Mouse (Mus musculus): ENCODE results near the gene Gck. TPM values are rescaled to one million over a fixed set of nuclear protein-coding genes. Genes with fewer than 3 reads are reported as not detected.

Gene Gck
- polyA plus RNA-seq (2015; fragmentation: Nextera tagmentation; extraction: Ambion mirVana) = 3.4 and 4.2 TPM in 2 replicates

DNA sequence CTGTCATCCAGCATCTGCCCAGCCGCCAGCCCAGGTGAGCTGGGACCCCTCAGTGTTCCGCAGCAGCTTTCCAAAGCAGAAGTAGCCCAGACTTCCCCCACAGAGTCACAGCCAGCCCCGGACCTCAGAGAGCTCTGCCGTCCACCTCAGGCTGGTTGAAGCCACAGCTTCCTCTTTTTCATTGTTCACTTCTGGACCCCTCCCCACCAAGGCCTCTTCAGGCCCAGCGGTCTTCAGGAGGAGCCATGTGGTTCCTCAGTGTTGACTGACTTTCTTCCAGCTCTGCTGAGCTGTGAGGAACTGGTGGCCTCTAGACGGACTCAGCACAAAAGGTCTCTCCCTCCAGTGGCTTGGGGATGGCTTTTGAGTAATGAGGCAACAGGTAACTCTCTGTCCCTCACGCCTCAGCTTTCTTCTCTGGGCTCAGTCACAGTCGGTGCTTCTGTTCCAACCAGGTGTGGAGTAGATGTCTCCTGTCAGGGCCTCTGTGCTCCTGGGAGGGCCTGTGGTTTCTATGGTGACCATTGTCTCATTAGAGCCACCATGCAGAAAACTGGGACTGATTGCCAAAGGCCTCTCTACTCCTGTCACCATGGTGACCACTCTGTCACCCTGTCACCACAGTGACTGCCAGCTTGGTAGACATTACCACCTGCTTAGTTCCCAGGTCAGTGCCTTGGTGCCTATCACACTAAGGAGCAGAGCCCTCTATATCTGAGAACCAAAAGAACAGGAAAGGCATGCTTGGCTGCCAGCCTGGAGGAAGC lies at the start of gene Gck:
TSS of gene Gck (minus strand) at position 496 of the 767 bp plus-strand sequence.
- Histone ChIP-seq H3K27me3 (replicated peaks) (no peaks in the 10 kb centered on the region), H3K27ac (replicated peaks) (no peak within 1 kb of the TSS), H3K4me2 (no peak within 1 kb of the TSS), H3K4me3 (replicated peaks) (no peak within 1 kb of the TSS), H3K36me3 (no peaks in the 10 kb centered on the region), H3K4me1 (peaks cover 5% of the 10 kb centered on the region), H3K9me3 (replicated peaks) (no peaks in the 10 kb centered on the region), H3K9ac (replicated peaks) (no peak within 1 kb of the TSS)
- ATAC-seq (ENCODE audit: low FRiP score) = no peak
- 59% methylated on average over 8 of the region's 8 CpGs for WGBS

DNA sequence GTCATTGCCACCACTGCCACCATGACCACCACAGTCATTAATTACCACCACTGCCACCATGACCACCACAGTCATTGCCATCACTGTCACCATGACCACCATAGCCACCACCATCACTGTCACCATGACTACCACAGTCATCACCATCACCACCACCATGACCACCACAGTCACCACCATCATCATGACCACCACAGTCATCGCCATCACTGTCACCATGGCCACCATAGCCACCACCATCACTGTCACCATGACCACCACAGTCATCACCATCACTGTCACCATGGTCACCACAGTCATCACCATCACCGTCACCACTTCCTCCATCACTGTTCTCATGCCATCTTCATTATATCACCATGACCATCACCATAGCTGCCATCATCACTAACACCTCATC lies 48.6 kb upstream of the Gck start:
- Histone ChIP-seq H3K4me3 (replicated peaks) (no peak overlapping the region), H3K9ac (replicated peaks) (no peak overlapping the region), H3K27me3 (replicated peaks) (no peaks in the 10 kb centered on the region), H3K4me1 (peaks cover 18% of the 10 kb centered on the region), H3K27ac (replicated peaks) (no peak overlapping the region), H3K36me3 (peaks cover 6% of the 10 kb centered on the region; the same call in 1 of the 2 replicates), H3K4me2 (no peak overlapping the region), H3K9me3 (replicated peaks) (no peaks in the 10 kb centered on the region)
- no peak for ATAC-seq (ENCODE audit: low FRiP score)
- WGBS = 92% methylated on average over 2 of the region's 2 CpGs

DNA sequence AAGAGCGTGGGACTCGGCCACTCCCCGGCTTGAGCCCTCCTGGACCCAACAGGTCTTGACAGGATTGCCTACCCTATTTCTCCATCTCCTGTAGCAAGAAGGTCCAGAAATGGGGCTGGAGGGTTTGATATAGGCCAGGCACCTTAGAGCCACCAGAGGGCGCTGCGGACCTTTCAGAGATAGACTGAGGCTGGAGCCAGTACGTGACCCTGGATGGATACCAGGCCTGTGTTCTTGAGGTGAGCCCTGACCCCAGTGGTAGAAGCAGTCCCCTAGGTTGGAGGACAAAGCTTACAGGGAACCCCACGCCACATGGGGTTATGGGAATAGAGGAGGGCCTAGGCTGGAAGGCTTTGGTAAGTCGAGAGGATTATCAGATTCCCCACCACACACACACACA lies 46.1 kb upstream of the Gck start:
- ATAC-seq (ENCODE audit: low FRiP score) = no peak
- Histone ChIP-seq H3K4me3 (replicated peaks) (no peak overlapping the region), H3K27me3 (replicated peaks) (no peaks in the 10 kb centered on the region), H3K36me3 (peaks cover 17% of the 10 kb centered on the region), H3K9ac (replicated peaks) (no peak overlapping the region), H3K4me1 (peaks cover 14% of the 10 kb centered on the region), H3K27ac (replicated peaks) (no peak overlapping the region), H3K4me2 (no peak overlapping the region), H3K9me3 (replicated peaks) (no peaks in the 10 kb centered on the region)
- 17% methylated on average over 8 of the region's 8 CpGs for WGBS

DNA sequence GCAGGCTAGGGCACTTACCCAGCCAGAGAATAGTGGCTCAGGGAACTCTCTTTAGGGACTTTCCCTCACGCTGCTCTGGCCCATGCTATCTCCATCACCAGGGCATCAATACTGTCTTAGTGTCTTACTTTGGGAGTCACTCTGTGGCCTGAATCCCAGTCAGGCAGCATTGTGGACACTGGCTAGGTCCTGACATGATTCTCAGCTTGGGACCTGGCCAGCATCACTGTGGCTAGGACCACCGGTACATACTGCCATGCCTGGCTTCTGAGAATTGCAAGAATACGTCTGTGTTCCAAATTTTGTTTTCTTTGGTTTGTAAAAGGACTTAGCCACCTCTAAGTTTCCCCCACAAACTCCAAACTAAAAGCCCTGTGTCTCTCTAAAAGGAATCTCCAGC lies 45.0 kb upstream of the Gck start:
- 83% methylated on average over 3 of the region's 3 CpGs for WGBS
- Histone ChIP-seq H3K27ac (replicated peaks) (no peak overlapping the region), H3K4me3 (replicated peaks) (no peak overlapping the region), H3K27me3 (replicated peaks) (no peaks in the 10 kb centered on the region), H3K36me3 (peaks cover 24% of the 10 kb centered on the region), H3K9me3 (replicated peaks) (no peaks in the 10 kb centered on the region), H3K9ac (replicated peaks) (no peak overlapping the region), H3K4me1 (peaks cover 3% of the 10 kb centered on the region), H3K4me2 (no peak overlapping the region)
- no peak for ATAC-seq (ENCODE audit: low FRiP score)

DNA sequence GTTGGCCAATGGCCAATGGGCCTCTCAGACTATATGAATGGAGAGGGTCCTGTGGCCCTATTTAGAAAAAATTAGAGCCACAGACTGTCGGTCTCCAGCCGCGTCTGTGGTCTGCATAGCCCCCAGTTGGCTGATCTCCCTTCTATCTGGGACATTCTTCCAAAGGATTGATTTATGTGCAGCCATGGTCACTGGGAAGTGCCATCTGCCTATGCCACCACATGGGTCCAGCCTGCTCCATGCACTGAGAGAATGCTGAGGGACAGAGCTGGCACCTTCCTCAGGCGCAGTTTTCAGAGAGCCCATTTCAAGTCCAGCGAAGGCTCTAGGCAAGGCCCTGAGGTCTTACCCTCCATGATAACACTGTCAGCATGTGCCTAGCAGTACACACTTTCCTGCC lies 44.3 kb upstream of the Gck start:
- no peak overlapping the region for H3K4me3 ChIP-seq (replicated peaks)
- H3K9me3 ChIP-seq (replicated peaks) = no peaks in the 10 kb centered on the region
- no peak overlapping the region for H3K9ac ChIP-seq (replicated peaks)
- ATAC-seq (ENCODE audit: low FRiP score) = no peak
- H3K27me3 ChIP-seq (replicated peaks) = no peaks in the 10 kb centered on the region
- WGBS = 68% methylated on average over 5 of the region's 5 CpGs
- H3K4me1 ChIP-seq = no peaks in the 10 kb centered on the region
- no peak overlapping the region for H3K27ac ChIP-seq (replicated peaks)
- peaks cover 26% of the 10 kb centered on the region for H3K36me3 ChIP-seq
- no peak overlapping the region for H3K4me2 ChIP-seq

DNA sequence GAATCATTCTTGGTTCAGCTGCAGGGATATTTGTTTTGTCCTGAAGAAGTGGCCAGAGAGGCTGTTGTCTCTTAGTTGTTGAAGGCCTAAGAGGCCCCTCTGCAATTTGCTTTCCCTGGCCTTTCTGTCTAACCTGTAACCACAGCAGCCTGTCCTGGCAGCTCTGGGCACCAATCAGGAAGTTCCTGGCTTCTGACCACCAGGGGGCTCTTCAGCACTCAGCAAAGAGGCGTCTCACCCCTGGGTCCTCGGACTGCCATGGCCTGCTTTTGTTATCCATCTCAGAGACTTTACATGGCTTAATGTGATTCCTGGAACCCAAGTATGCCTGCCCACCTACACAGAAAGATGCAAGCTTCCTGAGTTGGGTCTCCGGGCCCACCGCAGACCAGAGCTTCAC lies 41.0 kb upstream of the Gck start:
- Histone ChIP-seq H3K27ac (replicated peaks) (no peak overlapping the region), H3K36me3 (peaks cover 47% of the 10 kb centered on the region), H3K9ac (replicated peaks) (no peak overlapping the region), H3K4me2 (no peak overlapping the region), H3K4me1 (no peaks in the 10 kb centered on the region), H3K9me3 (replicated peaks) (no peaks in the 10 kb centered on the region), H3K4me3 (replicated peaks) (no peak overlapping the region), H3K27me3 (replicated peaks) (0 out of 2 replicates have a peak, but pooled peaks cover 3% of the 10 kb centered on the region)
- ATAC-seq (ENCODE audit: low FRiP score) = no peak; the same call in 1 of the 2 replicates
- 30% methylated on average over 4 of the region's 4 CpGs for WGBS

DNA sequence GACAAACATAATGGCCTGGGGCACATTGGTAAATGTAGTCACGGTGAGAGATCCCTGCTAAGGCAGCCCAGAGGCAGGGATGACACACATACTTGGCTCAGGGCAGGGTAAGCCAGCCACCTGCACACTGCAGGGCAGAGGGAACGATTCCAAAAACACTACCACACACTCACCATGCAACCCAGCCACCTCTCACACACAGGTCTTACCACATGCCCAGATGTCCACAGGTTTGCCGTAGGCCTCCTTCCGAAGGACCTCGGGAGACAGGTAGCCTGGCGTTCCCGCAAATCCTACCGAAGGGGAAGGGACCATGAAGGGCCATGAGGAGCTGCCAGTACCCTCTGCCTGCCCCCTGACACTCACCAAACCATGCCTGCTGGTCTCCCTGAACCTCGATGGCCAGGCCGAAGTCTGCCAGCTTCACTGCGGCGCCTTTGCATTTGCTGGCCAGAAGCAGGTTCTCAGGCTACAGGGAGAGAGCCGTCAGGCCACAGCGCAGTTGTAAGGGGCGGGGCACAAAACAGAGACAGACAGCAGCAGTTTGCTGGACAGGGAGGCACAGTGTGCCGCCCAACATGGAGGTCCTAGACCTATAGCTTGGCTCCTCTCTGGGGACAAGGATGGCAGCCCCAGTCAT lies 40.2 kb upstream of the Gck start:
- H3K27ac ChIP-seq (replicated peaks) = no peak overlapping the region
- H3K27me3 ChIP-seq (replicated peaks) = 0 out of 2 replicates have a peak, but pooled peaks cover 3% of the 10 kb centered on the region
- H3K9ac ChIP-seq (replicated peaks) = no peak overlapping the region
- no peaks in the 10 kb centered on the region for H3K9me3 ChIP-seq (replicated peaks)
- H3K4me1 ChIP-seq = no peaks in the 10 kb centered on the region
- H3K4me2 ChIP-seq = no peak overlapping the region
- 87% methylated on average over 16 of the region's 16 CpGs for WGBS
- H3K36me3 ChIP-seq = peaks cover 53% of the 10 kb centered on the region
- H3K4me3 ChIP-seq (replicated peaks) = no peak overlapping the region
- ATAC-seq (ENCODE audit: low FRiP score) = no peak

DNA sequence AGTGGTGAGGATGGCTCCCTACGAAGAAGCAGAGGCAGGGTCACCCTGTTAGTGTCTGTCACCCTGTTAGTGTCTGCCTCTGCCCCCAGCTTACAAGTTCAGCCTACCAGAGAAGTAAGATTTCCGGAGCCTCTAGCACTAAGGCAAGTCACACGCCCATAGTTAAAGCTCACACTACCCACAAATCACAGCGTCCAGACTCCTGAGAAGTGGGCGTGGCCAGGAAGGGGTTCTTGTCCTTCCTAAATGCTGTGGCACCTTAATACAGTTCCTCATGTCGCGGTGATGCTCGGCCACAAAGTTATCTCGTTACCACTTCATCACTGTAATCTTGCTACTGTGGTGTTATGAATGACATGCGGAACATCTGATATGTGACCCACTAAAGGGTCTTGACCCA lies 38.2 kb upstream of the Gck start:
- H3K27me3 ChIP-seq (replicated peaks) = 0 out of 2 replicates have a peak, but pooled peaks cover 3% of the 10 kb centered on the region
- no peak overlapping the region for H3K4me3 ChIP-seq (replicated peaks)
- ATAC-seq (ENCODE audit: low FRiP score) = no peak
- no peak overlapping the region for H3K27ac ChIP-seq (replicated peaks)
- H3K9me3 ChIP-seq (replicated peaks) = no peaks in the 10 kb centered on the region
- no peak overlapping the region for H3K9ac ChIP-seq (replicated peaks)
- H3K4me2 ChIP-seq = no peak overlapping the region
- 79% methylated on average over 10 of the region's 10 CpGs for WGBS
- H3K4me1 ChIP-seq = no peaks in the 10 kb centered on the region
- peaks cover 50% of the 10 kb centered on the region for H3K36me3 ChIP-seq

DNA sequence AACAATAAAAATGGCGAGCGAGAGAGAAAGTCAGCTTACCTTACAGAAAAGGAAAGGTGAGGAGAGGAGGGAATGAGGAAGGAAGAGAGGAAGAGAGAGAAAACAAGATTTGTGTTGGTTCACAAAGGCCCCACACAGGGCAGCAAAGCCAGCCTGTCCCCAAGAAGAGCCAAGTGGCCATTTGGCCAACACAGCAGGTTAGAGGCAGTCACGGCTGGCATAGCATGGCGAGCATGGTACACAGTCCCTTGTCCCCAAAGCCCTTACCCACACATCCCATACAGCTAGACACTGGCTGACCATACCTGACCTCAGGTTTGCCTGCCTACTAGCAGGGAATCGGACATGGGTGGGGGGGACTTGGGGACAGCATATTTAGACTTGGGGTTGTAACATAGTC lies 33.7 kb upstream of the Gck start:
- 0 out of 2 replicates have a peak, but pooled peaks cover 3% of the 10 kb centered on the region for H3K27me3 ChIP-seq (replicated peaks)
- no peak overlapping the region for H3K4me2 ChIP-seq
- no peak overlapping the region for H3K9ac ChIP-seq (replicated peaks)
- H3K36me3 ChIP-seq = peaks cover 54% of the 10 kb centered on the region
- H3K4me1 ChIP-seq = no peaks in the 10 kb centered on the region
- H3K27ac ChIP-seq (replicated peaks) = no peak overlapping the region
- ATAC-seq (ENCODE audit: low FRiP score) = no peak
- WGBS = 94% methylated on average over 5 of the region's 5 CpGs
- no peak overlapping the region for H3K4me3 ChIP-seq (replicated peaks)
- no peaks in the 10 kb centered on the region for H3K9me3 ChIP-seq (replicated peaks)

DNA sequence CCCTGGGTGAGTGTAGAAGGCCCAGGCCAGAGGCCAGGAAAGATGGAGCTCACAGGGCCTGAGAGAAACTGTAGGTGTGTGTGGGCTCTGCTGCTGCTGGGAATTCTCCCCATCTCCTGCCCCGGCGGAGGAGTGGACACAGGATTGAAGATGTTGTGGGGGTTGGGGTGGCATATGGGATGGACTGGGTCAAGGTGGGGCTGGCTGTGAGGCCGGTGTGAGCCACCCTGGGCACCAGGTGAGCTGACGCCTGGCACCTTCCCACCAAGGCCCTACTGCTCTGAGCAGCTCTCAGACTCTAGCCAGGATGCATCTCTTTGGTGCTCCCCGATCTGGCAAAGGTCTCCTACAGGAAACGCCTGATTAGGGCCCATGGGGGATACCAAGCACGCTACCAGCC lies 31.4 kb upstream of the Gck start:
- H3K9me3 ChIP-seq (replicated peaks) = no peaks in the 10 kb centered on the region
- no peaks in the 10 kb centered on the region for H3K27me3 ChIP-seq (replicated peaks)
- H3K4me3 ChIP-seq (replicated peaks) = no peak overlapping the region
- H3K36me3 ChIP-seq = peaks cover 44% of the 10 kb centered on the region
- no peak overlapping the region for H3K27ac ChIP-seq (replicated peaks)
- WGBS = 85% methylated on average over 7 of the region's 7 CpGs
- no peak overlapping the region for H3K4me2 ChIP-seq
- no peaks in the 10 kb centered on the region for H3K4me1 ChIP-seq
- ATAC-seq (ENCODE audit: low FRiP score) = no peak
- H3K9ac ChIP-seq (replicated peaks) = no peak overlapping the region

DNA sequence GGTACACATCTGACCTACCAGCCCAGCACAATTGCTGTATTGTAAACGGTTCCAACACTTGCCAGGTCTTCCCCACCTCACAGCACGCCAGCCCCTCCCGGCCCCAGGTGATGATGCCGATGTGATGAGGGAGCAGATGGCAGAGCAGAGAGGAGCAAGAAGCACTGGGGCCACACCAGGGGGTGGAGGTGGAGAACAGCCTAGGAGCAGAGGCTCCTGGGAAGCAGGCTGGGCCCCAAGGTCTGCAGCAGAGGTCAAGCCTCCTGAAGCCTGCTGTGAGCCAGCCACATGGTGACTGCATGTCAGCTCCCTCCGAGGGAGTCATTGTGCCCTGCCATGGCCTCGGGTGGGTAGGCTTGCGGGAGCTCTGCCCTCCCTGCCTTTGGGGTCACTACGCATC lies 30.7 kb upstream of the Gck start:
- Histone ChIP-seq H3K4me2 (no peak overlapping the region), H3K9me3 (replicated peaks) (no peaks in the 10 kb centered on the region), H3K27ac (replicated peaks) (no peak overlapping the region), H3K9ac (replicated peaks) (no peak overlapping the region), H3K27me3 (replicated peaks) (no peaks in the 10 kb centered on the region), H3K36me3 (peaks cover 42% of the 10 kb centered on the region), H3K4me3 (replicated peaks) (no peak overlapping the region), H3K4me1 (no peaks in the 10 kb centered on the region)
- 65% methylated on average over 8 of the region's 8 CpGs for WGBS
- no peak for ATAC-seq (ENCODE audit: low FRiP score)

DNA sequence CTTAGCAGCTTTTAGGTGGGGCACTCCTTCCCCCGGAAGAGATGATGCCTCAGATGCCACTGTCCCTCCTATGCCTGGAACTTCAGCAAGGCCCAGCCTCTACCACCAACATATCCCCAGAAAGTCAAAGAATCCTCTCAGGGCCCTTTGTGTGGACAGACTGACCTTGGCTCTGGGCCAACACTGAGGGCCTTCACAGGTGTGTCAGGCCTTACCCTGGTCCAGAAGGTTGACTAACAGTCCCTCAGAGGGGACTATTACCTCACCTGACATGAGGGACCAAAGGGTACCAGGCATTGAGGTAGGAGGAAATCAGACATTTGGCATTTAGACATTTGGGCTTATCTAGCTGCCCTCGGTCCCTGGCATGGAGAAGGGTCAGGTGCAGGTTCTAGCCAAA lies 30.2 kb upstream of the Gck start:
- Histone ChIP-seq H3K27ac (replicated peaks) (no peak overlapping the region), H3K4me1 (no peaks in the 10 kb centered on the region), H3K4me3 (replicated peaks) (no peak overlapping the region), H3K36me3 (peaks cover 38% of the 10 kb centered on the region), H3K4me2 (no peak overlapping the region), H3K9me3 (replicated peaks) (no peaks in the 10 kb centered on the region), H3K9ac (replicated peaks) (no peak overlapping the region), H3K27me3 (replicated peaks) (no peaks in the 10 kb centered on the region)
- ATAC-seq (ENCODE audit: low FRiP score) = no peak
- WGBS = 94% methylated on average over 2 of the region's 2 CpGs
